Mouse (Mus musculus): ENCODE measurements around the gene Slc5a5.

Gene Slc5a5

GRCm38 (mm10) chr8:70853863-70854262, 38.7 kb downstream of the Slc5a5 start:
- DNase-seq (ENCODE audit: low spot score in 2 of 2): peak; percentile 63 to 65

DNA sequence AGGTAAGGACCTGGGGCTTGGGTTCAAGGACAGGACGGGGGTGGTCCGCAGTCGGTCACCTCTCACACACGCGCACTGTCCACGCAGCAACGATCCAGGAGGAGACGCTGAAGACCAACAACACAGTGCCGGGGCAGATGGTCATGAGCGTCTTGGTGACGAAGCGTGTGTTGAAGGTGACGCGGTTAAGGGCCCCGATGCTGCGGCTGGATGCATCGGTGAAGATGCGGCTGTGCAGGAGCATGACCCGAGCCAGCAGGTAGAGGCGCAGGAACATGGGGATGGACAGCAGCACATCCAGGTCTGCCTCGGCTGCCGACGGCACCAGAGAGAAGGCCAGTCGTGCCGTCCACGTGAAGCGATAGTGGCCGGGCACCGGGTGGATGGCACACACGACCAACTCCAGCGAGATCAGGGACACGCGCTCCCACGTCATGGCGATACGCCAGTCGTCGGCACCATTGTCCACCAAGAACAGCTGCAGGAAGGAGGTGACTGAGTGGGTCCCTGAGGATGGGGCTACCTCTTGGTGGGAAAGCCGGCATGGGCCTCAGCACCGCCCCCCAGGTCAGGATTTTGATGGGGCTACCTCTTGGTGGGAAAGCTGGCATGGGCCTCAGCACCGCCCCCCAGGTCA, 39.8 kb downstream of the Slc5a5 start:
- DNase-seq (ENCODE audit: low spot score in 2 of 2): no peak

DNA sequence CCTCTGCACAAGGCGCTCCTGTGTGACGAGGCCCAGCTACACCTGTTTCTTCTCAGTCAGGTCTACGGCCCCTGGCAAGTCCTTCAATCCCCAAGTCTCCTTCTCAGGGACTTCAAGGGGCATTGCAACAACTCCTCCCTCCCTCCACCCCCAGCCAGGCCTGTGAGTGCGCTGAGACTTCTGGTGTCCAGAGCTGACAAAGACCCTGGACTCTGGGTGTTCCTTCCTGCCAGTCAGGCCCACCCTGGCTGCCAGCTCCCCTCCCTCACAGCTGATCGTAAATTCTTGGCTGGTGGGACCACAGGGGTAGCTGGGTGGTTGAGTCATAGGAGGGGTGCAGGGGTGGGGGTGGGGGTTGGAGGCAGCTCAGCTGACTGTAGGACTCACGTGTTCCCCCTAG, 40.7 kb downstream of the Slc5a5 start:
- DNase-seq (ENCODE audit: low spot score in 2 of 2): no peak

- no peak for DNase-seq (ENCODE audit: low spot score in 2 of 2)
Observed at GRCm38 (mm10) chr8:70850947-70851346, 41.6 kb downstream of the Slc5a5 start.

- DNase-seq (ENCODE audit: low spot score in 2 of 2): no peak
Observed at GRCm38 (mm10) chr8:70850132-70850845, 42.3 kb downstream of the Slc5a5 start.

DNA sequence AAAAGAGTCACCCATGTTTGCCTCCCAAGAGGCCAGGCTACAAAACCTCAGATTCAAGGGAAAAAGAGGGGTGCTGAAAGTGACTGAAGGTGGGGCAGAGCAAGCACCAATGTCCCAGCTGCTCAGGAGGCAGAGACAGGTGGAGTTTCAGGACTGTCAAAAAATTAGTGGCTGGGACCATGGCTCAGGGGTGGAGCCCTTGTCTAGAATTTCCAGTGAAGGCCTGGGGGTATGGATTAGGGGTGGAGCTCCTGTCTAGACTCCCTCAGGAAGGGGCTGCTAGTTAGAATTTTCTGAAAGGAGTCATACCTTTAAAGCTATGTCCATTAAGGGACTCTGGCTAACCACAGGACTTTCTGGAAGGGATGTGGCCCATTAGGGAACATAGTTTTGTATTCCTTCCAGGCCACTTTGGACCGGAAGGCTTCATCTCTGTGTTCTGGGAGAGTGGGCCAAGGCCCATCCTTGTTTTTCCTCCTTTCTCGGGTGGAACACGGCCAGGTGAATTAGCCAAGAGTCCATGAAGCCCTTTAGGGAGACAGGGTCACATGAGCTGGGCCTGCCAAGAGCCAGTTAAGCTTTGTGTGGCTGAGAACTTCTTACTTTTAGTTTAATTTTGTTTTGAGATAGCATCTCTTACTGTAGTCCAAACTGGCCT, 43.1 kb downstream of the Slc5a5 start:
- no peak for DNase-seq (ENCODE audit: low spot score in 2 of 2)

- peak in 1 of 2 experiments; percentile 47 for DNase-seq (ENCODE audit: low spot score in 2 of 2)
Observed at GRCm38 (mm10) chr8:70846371-70847154, 46.0 kb downstream of the Slc5a5 start.

DNA sequence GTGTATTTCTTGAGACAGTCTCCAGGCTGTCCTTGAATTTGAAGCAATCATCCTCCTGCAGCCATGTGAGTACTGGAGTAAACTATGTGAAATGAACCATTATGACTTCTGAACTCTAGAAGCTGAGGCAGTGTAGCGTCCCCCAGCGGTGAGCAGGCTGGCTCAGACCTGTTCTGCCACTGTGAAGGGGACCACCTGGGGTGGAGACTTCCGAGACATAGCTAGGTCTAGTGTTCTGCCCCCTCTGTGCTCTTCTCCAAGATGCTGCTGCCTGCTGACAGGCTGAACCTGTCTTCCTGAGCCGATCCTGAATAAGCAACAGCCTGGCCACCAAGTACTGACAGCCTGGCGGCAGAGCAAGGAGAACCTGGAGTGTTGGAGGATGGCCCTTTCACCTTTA, 47.4 kb downstream of the Slc5a5 start:
- no peak for DNase-seq (ENCODE audit: low spot score in 2 of 2)

DNA sequence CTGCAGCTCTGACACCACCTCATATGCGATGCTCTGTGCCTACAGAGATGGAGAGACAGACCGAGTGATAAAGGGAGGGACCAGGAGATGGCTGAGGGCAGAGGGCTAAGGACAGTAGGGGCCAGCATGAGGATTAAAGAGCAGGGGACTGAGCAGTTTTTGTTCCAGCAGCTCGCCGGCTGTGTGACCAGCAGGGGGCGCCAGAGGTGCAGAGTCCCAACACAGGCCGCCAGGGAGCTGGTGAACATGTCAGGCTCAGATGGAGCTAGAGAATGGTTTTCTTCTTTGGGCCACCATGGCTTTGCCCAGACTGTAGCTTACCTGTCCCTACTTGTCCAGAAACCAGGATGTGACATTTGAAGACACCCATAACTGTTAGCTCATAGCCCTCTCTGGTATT, 48.0 kb downstream of the Slc5a5 start:
- DNase-seq (ENCODE audit: low spot score in 2 of 2): peak; percentile 82 to 89

- DNase-seq (ENCODE audit: low spot score in 2 of 2): no peak
Observed at GRCm38 (mm10) chr8:70843941-70844340, 48.6 kb downstream of the Slc5a5 start.

- peak; percentile 53 to 69 for DNase-seq (ENCODE audit: low spot score in 2 of 2)
Observed at GRCm38 (mm10) chr8:70843214-70843773, 49.3 kb downstream of the Slc5a5 start.

- no peak for DNase-seq (ENCODE audit: low spot score in 2 of 2)
Observed at GRCm38 (mm10) chr8:70842484-70842883, 50.1 kb downstream of the Slc5a5 start.

DNA sequence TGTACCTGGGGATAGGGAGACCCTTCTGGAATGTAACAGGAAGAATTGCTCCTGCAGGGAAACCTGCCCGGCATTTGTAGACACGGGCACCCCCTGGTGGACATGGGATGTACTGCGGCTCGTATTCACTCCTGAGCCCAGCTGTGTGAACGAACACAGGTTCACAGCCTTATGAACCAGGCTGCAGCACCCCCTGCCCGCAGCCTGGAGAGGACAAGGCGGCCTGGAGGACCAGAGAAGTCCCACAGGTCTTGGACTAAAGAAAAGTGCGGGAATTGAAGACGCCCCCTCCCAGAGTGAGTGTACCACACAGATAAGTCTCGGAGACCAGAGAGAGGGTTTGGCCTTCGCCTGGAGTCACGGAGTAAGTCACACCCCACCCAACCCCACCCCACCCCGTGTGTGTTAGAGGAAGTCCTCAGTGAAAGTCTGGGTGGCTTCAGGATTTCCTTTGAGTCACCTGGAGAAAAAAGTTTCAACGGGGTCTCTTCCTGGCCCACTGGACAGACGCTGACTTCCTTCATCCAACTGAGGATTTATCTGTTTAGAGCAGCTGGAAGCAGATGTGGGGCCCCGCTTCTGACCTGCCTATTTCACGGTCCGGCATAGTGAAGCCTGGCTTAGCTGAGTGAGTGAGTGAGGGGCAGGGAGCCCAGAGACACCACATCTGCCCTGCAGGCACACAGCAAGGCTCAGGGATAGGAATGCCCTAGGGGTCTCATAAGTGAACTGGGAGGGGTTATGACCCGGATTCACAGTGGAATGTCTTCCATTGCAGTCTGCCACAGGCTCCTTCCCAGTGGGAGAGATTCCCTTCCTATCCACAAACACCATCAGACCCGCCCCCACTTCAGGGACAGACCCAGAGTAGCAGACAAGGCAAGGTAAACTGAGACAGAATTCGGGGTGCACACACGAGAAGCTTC, 51.1 kb downstream of the Slc5a5 start:
- peak; percentile 78 to 87 for DNase-seq (ENCODE audit: low spot score in 2 of 2)

DNA sequence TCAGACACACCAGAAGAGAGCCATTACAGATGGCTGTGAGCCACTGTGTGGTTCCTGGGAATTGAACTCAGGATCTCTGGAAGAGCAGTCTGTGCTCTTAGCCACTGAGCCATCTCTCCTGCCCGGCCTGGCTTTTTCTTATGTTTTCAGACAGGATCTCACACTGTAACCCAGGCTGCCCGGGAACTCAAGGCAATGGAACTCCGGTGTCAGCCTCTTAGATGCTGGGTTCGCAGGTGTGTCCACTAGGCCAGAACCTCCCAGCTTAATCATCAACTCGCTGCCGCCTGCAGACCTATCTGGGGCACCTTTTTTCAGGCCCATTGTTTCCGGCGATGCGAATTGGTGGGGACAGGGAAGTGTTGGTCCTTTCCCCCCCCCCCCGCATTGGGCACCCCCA, 52.0 kb downstream of the Slc5a5 start:
- DNase-seq (ENCODE audit: low spot score in 2 of 2): peak in 1 of 2 experiments; percentile 27

- peak; percentile 99 to 100 for DNase-seq (ENCODE audit: low spot score in 2 of 2)
Observed at GRCm38 (mm10) chr8:70839408-70840351, 52.9 kb downstream of the Slc5a5 start, which contains the start of gene Arrdc2. Arrdc2 (minus strand) TSS chr8:70839720.

DNA sequence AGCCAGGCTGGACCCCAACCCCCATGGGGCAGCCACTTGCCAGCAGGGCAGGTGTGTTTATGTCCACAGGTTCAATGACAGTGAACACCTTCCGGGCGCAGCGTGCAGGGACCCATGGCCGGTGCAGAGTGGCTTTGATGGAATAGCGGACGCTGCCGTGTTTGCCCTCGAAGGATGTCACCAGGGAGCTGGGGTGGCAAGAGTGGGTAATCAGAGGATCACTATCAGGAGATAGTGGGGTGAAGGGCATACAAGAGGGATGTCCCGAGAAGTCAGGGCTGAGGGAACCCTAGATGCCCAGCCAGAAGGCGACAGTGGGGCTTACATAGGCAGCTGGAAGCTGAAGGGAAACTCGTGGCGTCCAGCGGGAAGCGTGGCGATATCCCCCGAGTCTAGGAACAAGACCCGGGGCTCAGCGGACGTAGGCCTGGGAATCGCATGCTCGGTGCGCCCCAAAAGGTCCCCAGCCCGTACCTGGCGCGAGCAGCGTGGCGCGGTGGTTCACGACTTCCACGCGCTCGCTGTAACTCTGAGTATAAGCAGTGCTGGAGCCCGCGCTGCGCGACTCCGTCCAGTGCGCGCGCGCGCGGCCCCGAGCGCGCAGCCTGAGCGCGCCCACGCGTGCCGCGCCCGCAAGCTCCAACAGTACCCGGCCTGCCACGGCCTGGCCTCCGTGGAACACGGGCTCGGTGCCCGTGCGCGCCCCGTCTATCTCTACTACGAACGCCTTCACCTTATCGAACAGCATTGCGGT, 53.7 kb downstream of the Slc5a5 start:
- DNase-seq (ENCODE audit: low spot score in 2 of 2): no peak

DNA sequence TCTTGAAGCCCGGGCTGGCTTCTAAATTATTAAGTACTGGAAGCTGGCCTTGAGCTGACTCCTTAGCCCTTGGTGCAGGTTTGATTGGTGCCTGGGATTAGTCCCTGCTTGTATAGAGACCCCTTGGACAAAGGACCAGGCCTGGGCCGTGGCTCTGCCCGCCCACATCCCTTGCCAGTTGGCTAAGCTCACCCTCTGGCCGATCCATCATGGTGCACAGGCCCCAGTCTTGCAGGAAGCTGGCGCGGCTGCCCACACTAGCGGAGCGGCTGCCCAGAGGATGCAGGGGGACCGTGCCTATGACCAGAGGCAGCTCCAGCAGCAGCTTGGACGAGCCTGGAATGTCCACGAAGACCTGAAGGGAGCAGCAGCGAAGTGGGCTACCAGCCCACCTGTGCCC, 55.9 kb downstream of the Slc5a5 start:
- no peak for DNase-seq (ENCODE audit: low spot score in 2 of 2)

DNA sequence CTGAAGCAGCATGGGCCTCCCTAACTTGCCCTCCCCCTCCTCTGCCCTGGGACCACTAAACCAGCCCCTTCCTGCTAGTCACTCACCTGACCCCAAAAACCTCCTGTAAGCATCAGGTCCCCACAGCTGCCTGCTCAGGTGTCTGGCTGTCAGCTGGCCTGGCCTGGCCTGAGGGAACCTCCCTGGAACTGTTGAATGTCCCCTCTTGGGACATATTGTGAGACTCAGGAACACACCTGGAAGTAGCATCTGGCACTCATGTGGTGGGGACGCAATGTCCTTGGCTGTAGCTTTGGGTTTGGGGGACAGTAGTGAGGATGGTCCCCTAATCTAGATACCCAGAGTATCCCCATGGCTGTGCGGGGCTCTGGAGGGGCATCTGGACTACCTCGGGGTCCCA, 58.5 kb downstream of the Slc5a5 start:
- no peak for DNase-seq (ENCODE audit: low spot score in 2 of 2)

DNA sequence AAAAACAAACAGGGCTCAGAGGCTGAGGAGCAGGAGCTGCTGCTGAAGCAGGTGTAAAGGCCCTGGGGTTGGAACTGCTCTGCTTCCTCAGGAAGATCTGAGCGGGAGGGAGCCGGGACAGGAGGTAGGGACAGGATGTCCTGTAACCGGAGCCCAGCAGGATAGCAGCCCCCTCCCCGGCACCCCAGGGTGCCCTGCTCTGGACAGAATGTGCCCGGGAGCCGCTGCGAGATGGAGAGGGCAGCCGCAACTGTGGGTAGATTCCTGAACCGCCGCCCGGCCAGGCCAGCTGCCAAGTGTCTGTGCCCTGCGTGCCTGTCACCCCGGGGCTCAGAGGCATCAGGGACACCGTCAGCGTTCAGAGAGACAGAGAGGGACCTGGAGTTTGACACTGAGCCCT, 59.0 kb downstream of the Slc5a5 start:
- DNase-seq (ENCODE audit: low spot score in 2 of 2): no peak

Data from spleen, postnatal 36 days (tissue).